Mouse (Mus musculus) heart, embryonic 15.5 days (tissue): ENCODE results near the gene Tacr2. TPM values are rescaled to one million over a fixed set of nuclear protein-coding genes. Genes with fewer than 3 reads are reported as not detected.
A peak's percentile ranks its signal among the peaks of the same experiment; 100 is the strongest.

Experiments used
- ATAC-seq: fragments of 200-750 bp; cut with Nextera tagmentation; replicated peaks from 2 replicates; pipeline ENCODE4 v1.8.0; 2017; ENCODE audit warnings: low read depth, moderate TSS enrichment; ENCODE audit not compliant: insufficient number of reproducible peaks, insufficient read depth, low FRiP score
- H3K27ac ChIP-seq: fragments of 300-500 bp; sonication (generic); 2 replicates; pipeline ENCODE4 v1.5.1; 2015; ENCODE audit warnings: mild to moderate bottlenecking, inconsistent platforms
- H3K27me3 ChIP-seq: fragments of 300-500 bp; sonication (generic); 2 replicates; pipeline ENCODE4 v1.6.1; 2015; ENCODE audit warnings: inconsistent platforms
- H3K36me3 ChIP-seq: fragments of 300-500 bp; sonication (generic); 2 replicates; pipeline ENCODE4 v1.6.1; 2015; ENCODE audit warnings: mild to moderate bottlenecking, inconsistent platforms
- H3K4me1 ChIP-seq: fragments of 300-500 bp; sonication (generic); replicated peaks from 2 replicates; pipeline ENCODE4 v1.6.1; 2015; ENCODE audit warnings: inconsistent platforms
- H3K4me2 ChIP-seq: fragments of 300-500 bp; sonication (generic); 2 replicates; pipeline ENCODE4 v1.6.1; 2015; ENCODE audit warnings: inconsistent platforms, mild to moderate bottlenecking, moderate library complexity
- H3K4me3 ChIP-seq: fragments of 300-500 bp; sonication (generic); 2 replicates; pipeline ENCODE4 v1.5.1; 2015; ENCODE audit warnings: mild to moderate bottlenecking, inconsistent platforms
- H3K9ac ChIP-seq: fragments of 300-500 bp; sonication (generic); 2 replicates; pipeline ENCODE4 v1.6.1; 2015; ENCODE audit warnings: mild to moderate bottlenecking, inconsistent platforms
- H3K9me3 ChIP-seq: fragments of 300-500 bp; sonication (generic); replicated peaks from 2 replicates; pipeline ENCODE4 v1.6.1; 2016; ENCODE audit warnings: inconsistent platforms
- WGBS: fragments of 180-500 bp; shearing (Covaris S2); methylation state at CpG from one replicate; pipeline ENCODE4 v1.1.7; 2015; ENCODE audit warnings: mixed read lengths; 5-methylcytosine and 5-hydroxymethylcytosine counted together
- polyA plus RNA-seq: library from polyadenylated mRNA; unstranded; fragments of >200 nt; fragmentation: Nextera tagmentation; extraction: Ambion mirVana; gene quantifications from 2 replicates; pipeline ENCODE4 v1.2.1, GENCODE M21; 2015

Tacr2 gene
- polyA plus RNA-seq, 1 experiment from 2014 or later: not detected

- no peak overlapping the region for H3K4me3 ChIP-seq
- H3K36me3 ChIP-seq: no peaks in the 10 kb centered on the region
- H3K27ac ChIP-seq: no peak overlapping the region
- no peaks in the 10 kb centered on the region for H3K9me3 ChIP-seq
- 67% methylated on average over 10 of the region's 10 CpGs for WGBS
- no peak overlapping the region for H3K4me2 ChIP-seq
- no peaks in the 10 kb centered on the region for H3K4me1 ChIP-seq
- H3K27me3 ChIP-seq: no peaks in the 10 kb centered on the region
- no peak for ATAC-seq
- H3K9ac ChIP-seq: no peak overlapping the region
Observed at GRCm38 (mm10) chr10:62242358-62242757, 9.9 kb upstream of the Tacr2 start.

- Histone ChIP-seq H3K4me1 (peaks cover 3% of the 10 kb centered on the region), H3K9ac (no peak overlapping the region), H3K27ac (no peak overlapping the region), H3K4me2 (no peak overlapping the region), H3K36me3 (no peaks in the 10 kb centered on the region), H3K27me3 (no peaks in the 10 kb centered on the region), H3K9me3 (no peaks in the 10 kb centered on the region), H3K4me3 (no peak overlapping the region)
- ATAC-seq: no peak
- WGBS: 47% methylated on average over 13 of the region's 13 CpGs
Observed at GRCm38 (mm10) chr10:62242896-62243295, 9.3 kb upstream of the Tacr2 start.

GRCm38 (mm10) chr10:62244067-62244466 is 8.2 kb upstream of the Tacr2 start:
- H3K27ac ChIP-seq: no peak overlapping the region
- H3K4me3 ChIP-seq: no peak overlapping the region
- ATAC-seq: no peak
- H3K36me3 ChIP-seq: no peaks in the 10 kb centered on the region
- H3K9me3 ChIP-seq: no peaks in the 10 kb centered on the region
- H3K4me2 ChIP-seq: no peak overlapping the region
- no peaks in the 10 kb centered on the region for H3K27me3 ChIP-seq
- peaks cover 6% of the 10 kb centered on the region for H3K4me1 ChIP-seq
- WGBS: 79% methylated on average over 9 of the region's 9 CpGs
- no peak overlapping the region for H3K9ac ChIP-seq

- Histone ChIP-seq H3K4me3 (no peak overlapping the region), H3K27me3 (no peaks in the 10 kb centered on the region), H3K9me3 (no peaks in the 10 kb centered on the region), H3K27ac (no peak overlapping the region), H3K4me1 (peaks cover 6% of the 10 kb centered on the region), H3K4me2 (no peak overlapping the region), H3K9ac (no peak overlapping the region), H3K36me3 (no peaks in the 10 kb centered on the region)
- 63% methylated on average over 3 of the region's 3 CpGs for WGBS
- no peak for ATAC-seq
Observed at GRCm38 (mm10) chr10:62247156-62247555, 5.1 kb upstream of the Tacr2 start.

- Histone ChIP-seq H3K27ac (no peak overlapping the region), H3K4me1 (peaks cover 6% of the 10 kb centered on the region), H3K9ac (no peak overlapping the region), H3K4me2 (no peak overlapping the region), H3K4me3 (no peak overlapping the region), H3K36me3 (no peaks in the 10 kb centered on the region), H3K9me3 (no peaks in the 10 kb centered on the region), H3K27me3 (peaks cover 3% of the 10 kb centered on the region)
- ATAC-seq: no peak
- WGBS: 21% methylated on average over 8 of the region's 8 CpGs
Observed at GRCm38 (mm10) chr10:62247815-62248214, 4.4 kb upstream of the Tacr2 start.

- no peak overlapping the region for H3K4me3 ChIP-seq
- no peak overlapping the region for H3K4me2 ChIP-seq
- H3K27me3 ChIP-seq: peaks cover 5% of the 10 kb centered on the region
- H3K9me3 ChIP-seq: no peaks in the 10 kb centered on the region
- WGBS: 86% methylated on average over 27 of the region's 27 CpGs
- no peaks in the 10 kb centered on the region for H3K36me3 ChIP-seq
- no peak overlapping the region for H3K9ac ChIP-seq
- ATAC-seq: no peak
- peaks cover 5% of the 10 kb centered on the region for H3K4me1 ChIP-seq
- H3K27ac ChIP-seq: no peak overlapping the region
Observed at GRCm38 (mm10) chr10:62252496-62253235, 428 bp downstream of the Tacr2 start.

GRCm38 (mm10) chr10:62258298-62258697 is 6.1 kb downstream of the Tacr2 start:
- WGBS: 84% methylated on average over 5 of the region's 5 CpGs
- no peak overlapping the region for H3K27ac ChIP-seq
- no peak overlapping the region for H3K4me3 ChIP-seq
- H3K9ac ChIP-seq: no peak overlapping the region
- no peaks in the 10 kb centered on the region for H3K36me3 ChIP-seq
- H3K4me1 ChIP-seq: peaks cover 6% of the 10 kb centered on the region; the same call in 1 of the 2 replicates
- H3K27me3 ChIP-seq: no peaks in the 10 kb centered on the region
- no peak for ATAC-seq
- no peaks in the 10 kb centered on the region for H3K9me3 ChIP-seq
- H3K4me2 ChIP-seq: no peak overlapping the region

GRCm38 (mm10) chr10:62261115-62261886 is 9.1 kb downstream of the Tacr2 start:
- ATAC-seq: peak; percentile 87
- H3K4me2 ChIP-seq: no peak overlapping the region

GRCm38 (mm10) chr10:62264299-62264698 is 12.1 kb downstream of the Tacr2 start:
- no peaks in the 10 kb centered on the region for H3K9me3 ChIP-seq
- ATAC-seq: no peak
- H3K36me3 ChIP-seq: peaks cover 9% of the 10 kb centered on the region; the same call in 1 of the 2 replicates
- peaks cover 6% of the 10 kb centered on the region; the same call in 1 of the 2 replicates for H3K4me1 ChIP-seq
- no peaks in the 10 kb centered on the region for H3K27me3 ChIP-seq
- H3K4me2 ChIP-seq: no peak overlapping the region
- no peak overlapping the region for H3K9ac ChIP-seq
- WGBS: 57% methylated on average over 2 of the region's 2 CpGs
- H3K27ac ChIP-seq: no peak overlapping the region
- H3K4me3 ChIP-seq: no peak overlapping the region

More at GRCm38 (mm10) chr10:62261115-62261886, 9.1 kb downstream of the Tacr2 start:
- Histone ChIP-seq H3K9me3 (no peaks in the 10 kb centered on the region), H3K36me3 (no peaks in the 10 kb centered on the region), H3K27me3 (no peaks in the 10 kb centered on the region), H3K9ac (no peak overlapping the region), H3K27ac (no peak overlapping the region), H3K4me1 (peaks cover 6% of the 10 kb centered on the region; the same call in 1 of the 2 replicates), H3K4me3 (no peak overlapping the region)
- WGBS: 10% methylated on average over 18 of the region's 18 CpGs

GRCm38 (mm10) chr10:62269278-62269677 is 17.0 kb downstream of the Tacr2 start:
- H3K36me3 ChIP-seq: peaks cover 56% of the 10 kb centered on the region
- no peaks in the 10 kb centered on the region for H3K4me1 ChIP-seq
- no peak overlapping the region for H3K4me2 ChIP-seq
- ATAC-seq: no peak
- H3K27ac ChIP-seq: no peak overlapping the region
- H3K27me3 ChIP-seq: no peaks in the 10 kb centered on the region
- H3K4me3 ChIP-seq: no peak overlapping the region
- WGBS: 60% methylated on average over 16 of the region's 16 CpGs
- H3K9me3 ChIP-seq: no peaks in the 10 kb centered on the region
- no peak overlapping the region for H3K9ac ChIP-seq

GRCm38 (mm10) chr10:62275235-62275634 is 23.0 kb downstream of the Tacr2 start:
- H3K27ac ChIP-seq: no peak overlapping the region
- ATAC-seq: no peak
- H3K4me3 ChIP-seq: no peak overlapping the region
- no peaks in the 10 kb centered on the region for H3K9me3 ChIP-seq
- no peaks in the 10 kb centered on the region for H3K4me1 ChIP-seq
- no peak overlapping the region for H3K4me2 ChIP-seq
- 36% methylated on average over 4 of the region's 4 CpGs for WGBS
- H3K36me3 ChIP-seq: peaks cover 65% of the 10 kb centered on the region
- H3K27me3 ChIP-seq: no peaks in the 10 kb centered on the region
- H3K9ac ChIP-seq: no peak overlapping the region
